Mouse (Mus musculus) spleen, postnatal 4 days (tissue): Measurements from ENCODE around the gene Gm20777.
"Not testable (repeated sequence)": the region's sequence is repeated elsewhere in the genome, so short reads cannot be mapped to it uniquely, and the experiment has no call there.

Experiments
- DNase-seq, 2 experiments: peaks; one replicate each; pipeline ENCODE4 v3.0.0; 2022; ENCODE audit warnings: low spot score in 2 of 2

Gm20777 gene

GRCm38 (mm10) chrY:10752350-10752749 is at the start of gene Gm20777:
Gene Gm20777 (minus strand): TSS chrY:10752450.
- not testable (repeated sequence) for DNase-seq

- peak; percentile 12 to 63 for DNase-seq
Measured at GRCm38 (mm10) chrY:10709551-10709950, 42.7 kb downstream of the Gm20777 start.

- DNase-seq: peak; percentile 11 to 50
Measured at GRCm38 (mm10) chrY:10708761-10709160, 43.5 kb downstream of the Gm20777 start.

GRCm38 (mm10) chrY:10708226-10708625 is 44.0 kb downstream of the Gm20777 start:
- peak; percentile 10 to 63 for DNase-seq

- DNase-seq: peak in 1 of 2 experiments; percentile 49
Measured at GRCm38 (mm10) chrY:10706686-10707085, 45.6 kb downstream of the Gm20777 start.
